Mouse (Mus musculus): ENCODE measurements at regions not wholly inside any gene's neighbourhood (a gene's known extent, or its start where the extent isn't known, plus 50 kb on each side); places are given as distances from the start of the nearest gene placed in this dataset.

DNA sequence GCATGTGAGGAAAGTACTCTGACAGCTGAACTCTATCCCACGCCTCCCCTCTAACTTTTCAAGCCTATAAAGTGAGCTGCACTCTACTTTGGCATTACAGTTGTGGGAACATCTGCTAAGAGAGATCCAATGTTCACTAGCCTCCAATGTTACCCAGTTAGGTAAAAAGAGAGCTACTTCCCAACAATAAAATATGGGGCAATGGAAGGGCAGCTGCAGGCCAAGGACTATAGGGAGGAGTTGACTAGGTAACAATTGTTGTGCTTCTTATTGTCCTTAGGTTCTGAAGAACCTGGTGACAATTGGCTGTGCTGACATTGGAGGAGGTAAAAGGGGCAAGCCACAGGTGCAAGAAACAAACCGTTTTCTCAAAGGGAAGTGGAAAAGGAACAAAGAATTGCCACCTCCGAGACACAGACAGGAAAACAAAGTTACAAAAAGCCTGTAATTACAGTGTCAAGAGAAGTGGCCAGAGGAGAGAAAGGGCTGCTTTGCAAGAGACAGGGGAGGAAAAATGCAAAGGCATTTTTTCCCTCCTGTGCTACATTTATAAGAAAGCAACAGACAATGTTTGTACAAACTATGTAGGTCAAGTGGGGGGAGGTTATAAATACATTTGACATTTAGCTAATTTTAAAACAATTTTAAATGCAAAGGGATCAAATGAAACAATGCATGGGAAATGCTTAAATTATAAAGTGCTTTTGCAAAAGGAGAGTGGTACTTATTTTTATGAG, 54.1 kb upstream of the Lclat1 start:
- Histone ChIP-seq H3K9ac (no peak overlapping the region), H3K27me3 (no peaks in the 10 kb centered on the region), H3K4me1 (no peaks in the 10 kb centered on the region), H3K4me2 (replicated peaks) (no peak overlapping the region), H3K9me3 (no peaks in the 10 kb centered on the region), H3K27ac (no peak overlapping the region), H3K4me3 (no peak overlapping the region), H3K36me3 (no peaks in the 10 kb centered on the region)
- ATAC-seq (ENCODE audit: insufficient number of reproducible peaks, insufficient read depth, low FRiP score, low TSS enrichment), result no peak
- 42% methylated on average over 3 of the region's 3 CpGs for WGBS

DNA sequence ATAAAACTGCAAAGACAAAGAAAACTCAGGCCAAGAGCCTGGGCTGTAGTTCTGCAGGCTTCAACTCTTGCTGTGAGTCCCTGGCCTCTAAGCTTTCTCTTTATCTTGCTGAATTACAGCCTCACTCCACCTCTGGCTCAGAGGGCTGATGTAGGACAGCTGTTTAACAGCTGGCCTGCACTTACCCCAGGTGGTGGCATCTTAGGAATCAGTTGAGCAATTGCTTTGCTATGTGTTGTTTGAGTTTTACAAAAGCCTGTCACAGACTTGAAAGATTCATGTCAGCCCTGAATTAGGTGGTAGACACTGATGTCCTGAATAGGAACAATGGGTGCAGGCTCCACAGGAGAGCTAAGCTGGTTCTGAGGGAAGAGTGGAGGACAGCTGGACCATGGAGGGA, 53.6 kb upstream of the Lclat1 start:
- Histone ChIP-seq H3K9me3 (no peaks in the 10 kb centered on the region), H3K27ac (no peak overlapping the region), H3K36me3 (no peaks in the 10 kb centered on the region), H3K9ac (no peak overlapping the region), H3K4me3 (no peak overlapping the region), H3K27me3 (no peaks in the 10 kb centered on the region), H3K4me2 (replicated peaks) (no peak overlapping the region), H3K4me1 (no peaks in the 10 kb centered on the region)
- ATAC-seq (ENCODE audit: insufficient number of reproducible peaks, insufficient read depth, low FRiP score, low TSS enrichment), result no peak

DNA sequence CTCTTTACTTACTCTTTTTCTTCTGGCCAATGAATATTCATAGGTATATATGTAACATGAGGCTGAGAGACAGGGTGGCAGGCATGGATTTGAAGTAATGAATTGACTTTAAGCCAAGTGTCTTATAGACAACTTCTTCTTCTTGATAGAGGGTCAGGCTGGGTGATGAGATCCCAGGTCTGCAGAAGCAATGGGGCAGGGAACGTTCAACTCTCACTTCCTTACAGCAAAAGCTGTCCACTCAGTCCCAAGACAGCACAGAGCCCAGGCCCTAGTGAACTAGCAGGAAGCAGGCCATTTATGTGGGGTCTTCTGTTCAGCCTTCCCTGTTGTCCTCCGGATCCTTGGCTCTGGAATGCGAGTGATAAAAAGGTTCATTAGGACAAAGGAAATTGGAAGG, 52.6 kb upstream of the Lclat1 start:
- no peak overlapping the region for H3K27ac ChIP-seq
- no peaks in the 10 kb centered on the region for H3K9me3 ChIP-seq
- no peaks in the 10 kb centered on the region for H3K36me3 ChIP-seq
- 54% methylated on average over 3 of the region's 3 CpGs for WGBS
- H3K27me3 ChIP-seq, result no peaks in the 10 kb centered on the region
- ATAC-seq (ENCODE audit: insufficient number of reproducible peaks, insufficient read depth, low FRiP score, low TSS enrichment), result no peak
- no peak overlapping the region for H3K9ac ChIP-seq
- H3K4me2 ChIP-seq (replicated peaks), result no peak overlapping the region
- H3K4me3 ChIP-seq, result no peak overlapping the region
- H3K4me1 ChIP-seq, result peaks cover 2% of the 10 kb centered on the region

DNA sequence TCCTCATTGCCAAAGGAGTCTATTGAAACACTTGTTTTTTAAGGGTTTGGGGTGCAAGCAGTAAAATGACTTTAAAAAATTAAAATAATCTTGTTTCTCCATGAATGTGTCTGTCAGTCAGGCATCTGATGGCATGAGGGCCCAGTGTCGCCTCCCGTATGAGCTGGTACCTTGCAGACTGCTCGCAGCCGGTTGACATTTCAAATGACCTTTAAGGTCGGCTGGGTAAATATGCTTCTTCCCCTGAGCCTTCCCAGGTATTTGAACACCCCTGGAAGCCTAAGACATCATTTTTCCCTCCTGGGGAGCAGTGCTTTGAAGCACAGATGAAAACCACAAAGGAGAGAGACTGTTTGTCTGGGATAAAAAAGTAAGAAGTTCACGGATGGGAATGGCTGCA, 52.2 kb upstream of the Lclat1 start:
- ATAC-seq (ENCODE audit: insufficient number of reproducible peaks, insufficient read depth, low FRiP score, low TSS enrichment), result no peak
- Histone ChIP-seq H3K4me1 (peaks cover 6% of the 10 kb centered on the region), H3K27me3 (no peaks in the 10 kb centered on the region), H3K4me2 (replicated peaks) (no peak overlapping the region), H3K27ac (no peak overlapping the region), H3K9ac (no peak overlapping the region), H3K36me3 (no peaks in the 10 kb centered on the region), H3K4me3 (no peak overlapping the region), H3K9me3 (no peaks in the 10 kb centered on the region)
- 42% methylated on average over 6 of the region's 6 CpGs for whole genome bisulfite sequencing

DNA sequence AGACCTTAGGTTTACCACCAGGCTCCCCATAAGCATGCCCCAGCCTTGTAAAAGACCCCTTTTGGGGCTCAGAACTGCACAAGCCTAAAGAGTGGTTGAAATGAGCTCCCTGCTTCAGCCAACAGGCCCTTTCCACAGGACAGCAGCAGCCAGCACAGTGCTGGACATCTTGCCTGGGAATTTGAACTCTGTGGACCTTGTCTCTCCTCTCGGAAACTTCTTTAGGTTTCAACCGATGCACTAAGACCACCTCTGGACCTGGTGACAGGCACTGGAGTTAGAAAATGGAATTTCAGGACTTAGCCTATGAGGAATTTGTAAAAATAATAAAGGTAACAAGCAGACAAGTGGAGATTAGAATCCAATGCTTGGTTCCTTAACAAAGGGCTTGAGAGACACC, 51.2 kb upstream of the Lclat1 start:
- peaks cover 10% of the 10 kb centered on the region for H3K4me1 ChIP-seq
- H3K9me3 ChIP-seq, result no peaks in the 10 kb centered on the region
- H3K4me3 ChIP-seq, result no peak overlapping the region
- no peak for ATAC-seq (ENCODE audit: insufficient number of reproducible peaks, insufficient read depth, low FRiP score, low TSS enrichment)
- no peaks in the 10 kb centered on the region for H3K36me3 ChIP-seq
- no peaks in the 10 kb centered on the region for H3K27me3 ChIP-seq
- H3K27ac ChIP-seq, result no peak overlapping the region
- H3K9ac ChIP-seq, result no peak overlapping the region
- WGBS, result 87% methylated on average over 2 of the region's 2 CpGs
- H3K4me2 ChIP-seq (replicated peaks), result no peak overlapping the region

Data from embryonic facial prominence, embryonic 12.5 days (tissue).